Mouse (Mus musculus): Measurements from ENCODE around the gene Olfr1414.
"Not testable (repeated sequence)": the region's sequence is repeated elsewhere in the genome, so short reads cannot be mapped to it uniquely, and the experiment has no call there.

Gene Olfr1414

GRCm38 (mm10) chr1:92518561-92518960, at the start of gene Olfr1414:
TSS of gene Olfr1414 (minus strand) at chr1:92518661.
- no peak for DNase-seq (ENCODE audit: low read depth, low spot score)

GRCm38 (mm10) chr1:92545929-92546328, 27.5 kb upstream of the Olfr1414 start:
- DNase-seq (ENCODE audit: low read depth, low spot score) = no peak

GRCm38 (mm10) chr1:92539071-92539470, 20.6 kb upstream of the Olfr1414 start:
- no peak for DNase-seq (ENCODE audit: low read depth, low spot score)

GRCm38 (mm10) chr1:92536972-92537371, 18.5 kb upstream of the Olfr1414 start:
- DNase-seq (ENCODE audit: low read depth, low spot score) = no peak

- no peak for DNase-seq (ENCODE audit: low read depth, low spot score)
These were observed 5.3 kb upstream of the Olfr1414 start for GRCm38 (mm10) chr1:92523764-92524163.

GRCm38 (mm10) chr1:92521376-92521775, 2.9 kb upstream of the Olfr1414 start:
- peak; percentile 3 for DNase-seq (ENCODE audit: low read depth, low spot score)

- DNase-seq (ENCODE audit: low read depth, low spot score) = no peak
These were observed 585 bp upstream of the Olfr1414 start for GRCm38 (mm10) chr1:92519046-92519445.

GRCm38 (mm10) chr1:92515390-92515789, 3.1 kb downstream of the Olfr1414 start:
- no peak for DNase-seq (ENCODE audit: low read depth, low spot score)

- DNase-seq (ENCODE audit: low read depth, low spot score) = not testable (repeated sequence)
These were observed 6.8 kb downstream of the Olfr1414 start for GRCm38 (mm10) chr1:92511646-92512045.

- no peak for DNase-seq (ENCODE audit: low read depth, low spot score)
These were observed 22.5 kb downstream of the Olfr1414 start, which contains the start of gene Olfr1415 for GRCm38 (mm10) chr1:92496001-92496400. TSS of gene Olfr1415 (minus strand) at chr1:92496101.

GRCm38 (mm10) chr1:92485013-92485412, 33.4 kb downstream of the Olfr1414 start, which contains the start of gene Olfr1416:
TSS of gene Olfr1416 (minus strand) at chr1:92485113.
- DNase-seq (ENCODE audit: low read depth, low spot score) = no peak

GRCm38 (mm10) chr1:92474066-92474578, 44.3 kb downstream of the Olfr1414 start:
- DNase-seq (ENCODE audit: low read depth, low spot score) = no peak

- DNase-seq (ENCODE audit: low read depth, low spot score) = peak; percentile 97
These were observed 45.1 kb downstream of the Olfr1414 start, which contains the start of gene Ndufa10 for GRCm38 (mm10) chr1:92473165-92474041. TSS of gene Ndufa10 (minus strand) at chr1:92473860.

- peak; percentile 39 for DNase-seq (ENCODE audit: low read depth, low spot score)
These were observed 49.6 kb downstream of the Olfr1414 start for GRCm38 (mm10) chr1:92468891-92469290.

- no peak for DNase-seq (ENCODE audit: low read depth, low spot score)
These were observed 60.0 kb downstream of the Olfr1414 start for GRCm38 (mm10) chr1:92458416-92458815.

GRCm38 (mm10) chr1:92457758-92458157, 60.7 kb downstream of the Olfr1414 start:
- DNase-seq (ENCODE audit: low read depth, low spot score) = no peak
